Mouse (Mus musculus) forebrain, embryonic 13.5 days (tissue): ENCODE measurements at regions not wholly inside any gene's neighbourhood (a gene's known extent, or its start where the extent isn't known, plus 50 kb on each side); places are given as distances from the start of the nearest gene placed in this dataset.
A peak's percentile ranks its signal among the peaks of the same experiment; 100 is the strongest.

Experiments used
- ATAC-seq: fragments of 200-750 bp; cut with Nextera tagmentation; 2 replicates; pipeline ENCODE4 v1.8.0; 2017
- H3K27ac ChIP-seq: fragments of 300-500 bp; sonication (generic); 2 replicates; pipeline ENCODE4 v1.5.1; 2015; ENCODE audit warnings: inconsistent platforms, mild to moderate bottlenecking, moderate library complexity
- H3K27me3 ChIP-seq: fragments of 300-500 bp; sonication (generic); 2 replicates; pipeline ENCODE4 v1.6.1; 2015; ENCODE audit warnings: mild to moderate bottlenecking, inconsistent platforms
- H3K36me3 ChIP-seq: fragments of 300-500 bp; sonication (generic); 2 replicates; pipeline ENCODE4 v1.6.1; 2015; ENCODE audit warnings: mild to moderate bottlenecking, inconsistent platforms; ENCODE audit not compliant: poor library complexity, severe bottlenecking
- H3K4me1 ChIP-seq: fragments of 300-500 bp; sonication (generic); 2 replicates; pipeline ENCODE4 v1.6.1; 2015; ENCODE audit warnings: inconsistent platforms
- H3K4me2 ChIP-seq: fragments of 300-500 bp; sonication (generic); 2 replicates; pipeline ENCODE4 v1.6.1; 2015; ENCODE audit warnings: inconsistent platforms, mild to moderate bottlenecking, moderate library complexity
- H3K4me3 ChIP-seq: fragments of 300-500 bp; sonication (generic); 2 replicates; pipeline ENCODE4 v1.5.1; 2015; ENCODE audit warnings: mild to moderate bottlenecking, inconsistent platforms
- H3K9ac ChIP-seq: fragments of 300-500 bp; sonication (generic); 2 replicates; pipeline ENCODE4 v1.6.1; 2015; ENCODE audit warnings: mild to moderate bottlenecking, inconsistent platforms
- H3K9me3 ChIP-seq: fragments of 300-500 bp; sonication (generic); replicated peaks from 2 replicates; pipeline ENCODE4 v1.6.1; 2016; ENCODE audit warnings: inconsistent platforms
- WGBS: fragments of 180-500 bp; shearing (Covaris S2); methylation state at CpG from one replicate; pipeline ENCODE4 v1.1.7; 2015; 5-methylcytosine and 5-hydroxymethylcytosine counted together

DNA sequence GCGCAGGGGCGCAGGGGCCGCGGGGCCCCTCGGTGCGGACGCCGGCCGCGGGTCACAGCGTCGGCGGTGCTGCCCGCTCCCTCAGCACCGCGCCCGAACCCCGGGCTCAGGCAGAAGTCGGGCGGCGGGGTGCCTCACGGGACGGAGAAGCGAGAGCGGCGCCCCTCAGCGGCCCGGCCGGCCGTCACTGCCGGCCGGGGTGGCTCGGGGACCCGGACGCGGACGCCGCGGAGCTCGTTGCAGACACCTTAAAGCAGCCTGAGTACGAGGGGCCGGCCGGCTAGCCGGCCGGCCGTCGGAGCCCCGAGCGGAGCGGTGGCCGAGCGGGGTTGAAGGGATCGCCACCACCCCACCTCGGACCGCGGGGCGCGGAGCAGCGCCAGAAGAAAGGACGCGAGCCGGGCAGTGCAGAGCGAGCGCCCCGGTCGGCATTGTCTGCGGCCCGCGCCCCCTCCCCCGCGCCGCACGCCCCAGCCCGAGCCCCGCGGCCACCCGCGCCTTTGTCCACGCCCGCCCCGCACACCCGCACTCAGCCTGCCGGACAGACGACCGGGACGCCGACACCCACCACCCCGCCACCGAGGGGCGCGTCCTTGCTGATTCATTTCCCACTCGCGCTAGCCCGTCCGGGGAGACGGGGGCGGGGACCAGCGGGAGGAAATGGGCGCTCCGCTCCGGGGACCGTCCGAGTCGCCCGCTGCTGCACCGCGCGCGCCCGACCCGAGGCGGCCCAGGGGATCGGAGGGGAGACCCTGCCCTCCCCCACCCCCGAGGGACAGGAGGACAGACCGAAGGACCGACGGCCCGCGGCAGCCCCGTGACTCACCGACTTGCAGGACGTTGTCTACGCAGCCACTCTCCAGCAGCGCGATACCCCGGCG lies 155.4 kb upstream of the Smim15 start:
- Histone ChIP-seq H3K27me3 (peaks cover 9% of the 10 kb centered on the region), H3K4me3 (peak overlapping the region; percentile 95), H3K4me1 (peaks cover 31% of the 10 kb centered on the region), H3K9ac (peak overlapping the region; percentile 98), H3K27ac (peak overlapping the region; percentile 97), H3K9me3 (no peaks in the 10 kb centered on the region), H3K4me2 (peak overlapping the region; percentile 71), H3K36me3 (no peaks in the 10 kb centered on the region)
- WGBS, result 0% methylated on average over 72 of the region's 127 CpGs
- ATAC-seq, result no peak

DNA sequence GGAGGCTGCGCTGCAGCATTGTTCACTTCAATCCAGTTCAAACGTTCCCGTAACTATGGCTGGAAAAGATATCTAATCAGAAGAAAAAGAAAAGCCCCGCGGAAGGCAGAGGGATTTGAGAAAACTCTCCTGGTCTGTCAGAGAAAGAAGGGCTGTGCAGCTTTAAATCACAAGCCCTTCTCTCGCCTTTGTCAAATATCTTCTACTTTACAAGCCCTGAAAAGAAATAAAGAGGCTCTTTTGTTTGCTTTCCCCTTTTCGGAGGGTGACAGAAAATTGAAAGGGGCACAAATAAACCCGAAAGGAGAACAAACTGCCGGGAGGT lies 156.1 kb upstream of the Smim15 start:
- Histone ChIP-seq H3K36me3 (no peaks in the 10 kb centered on the region), H3K27me3 (peaks cover 5% of the 10 kb centered on the region), H3K27ac (peak overlapping the region; percentile 97), H3K4me3 (peak overlapping the region; percentile 95), H3K9me3 (no peaks in the 10 kb centered on the region), H3K4me1 (peaks cover 35% of the 10 kb centered on the region), H3K9ac (peak overlapping the region; percentile 98), H3K4me2 (peak overlapping the region; percentile 71)
- ATAC-seq, result no peak
- 0% methylated on average over 9 of the region's 9 CpGs for WGBS

DNA sequence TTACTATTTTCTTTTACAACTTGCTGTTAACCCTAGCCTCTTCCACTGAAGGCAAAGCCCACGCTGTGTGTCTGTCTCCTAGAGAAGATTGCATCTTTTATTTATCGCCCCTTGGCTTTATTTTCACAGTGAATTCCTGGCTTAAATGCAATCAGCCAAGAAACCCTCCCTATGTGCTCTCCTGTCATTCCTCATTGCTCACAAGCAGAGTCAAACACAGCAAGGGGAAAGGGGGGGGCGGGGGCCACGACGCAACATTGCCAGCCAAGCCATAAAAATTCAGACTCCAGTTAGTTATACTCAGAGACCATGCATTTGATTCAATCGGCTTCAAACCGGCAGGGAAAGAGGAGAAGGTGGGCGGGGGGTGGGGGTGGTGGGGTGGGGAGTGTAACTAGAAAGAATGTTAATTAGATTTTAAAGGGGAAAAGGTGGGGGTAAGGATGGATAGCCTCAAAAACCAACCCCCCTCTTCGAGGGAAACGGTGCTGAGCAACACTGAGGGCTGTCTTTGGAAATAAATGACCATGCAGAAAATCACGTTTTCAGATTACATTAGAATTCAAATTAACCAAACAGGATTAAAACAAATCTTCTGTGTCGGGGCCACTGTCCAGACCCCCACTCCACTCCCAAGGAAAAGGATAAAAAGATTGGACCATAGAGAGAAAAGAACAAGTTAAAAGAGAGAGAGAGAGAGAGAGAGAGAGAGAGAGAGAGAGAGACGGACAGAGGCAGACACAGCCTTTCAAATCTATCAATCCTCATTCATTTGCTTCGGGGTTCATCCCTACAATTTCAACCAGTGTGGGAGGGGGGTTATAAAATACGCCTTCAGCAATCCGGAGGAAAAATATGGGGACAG lies 156.6 kb upstream of the Smim15 start:
- Histone ChIP-seq H3K4me2 (peak overlapping the region; percentile 71), H3K4me1 (peaks cover 40% of the 10 kb centered on the region), H3K27me3 (peaks cover 3% of the 10 kb centered on the region; the same call in 1 of the 2 replicates), H3K9ac (peak overlapping the region; percentile 98), H3K4me3 (peak overlapping the region; percentile 95), H3K36me3 (no peaks in the 10 kb centered on the region), H3K9me3 (no peaks in the 10 kb centered on the region), H3K27ac (peak overlapping the region; percentile 97)
- no peak for ATAC-seq
- under 1% methylated on average over 16 of the region's 16 CpGs for WGBS

DNA sequence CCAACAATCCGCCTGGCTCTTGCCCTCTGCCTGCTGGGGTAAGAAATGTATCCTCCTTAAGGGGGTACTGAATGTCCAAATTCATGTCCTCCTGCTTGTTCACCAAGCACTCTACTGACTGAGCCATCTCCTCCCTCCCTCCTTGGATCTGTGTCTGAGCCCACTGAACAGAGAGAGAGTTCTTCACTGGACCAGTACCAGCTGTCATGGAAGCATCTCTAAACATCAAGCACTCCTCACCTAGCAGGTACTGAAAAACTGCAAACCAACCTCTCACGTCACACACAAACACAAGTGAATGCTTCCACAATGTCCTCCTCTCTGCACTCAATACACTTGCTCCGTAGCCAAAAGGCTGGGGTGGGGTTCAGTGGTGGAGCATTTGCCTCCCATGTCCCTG lies 159.4 kb upstream of the Smim15 start:
- no peak for ATAC-seq
- Histone ChIP-seq H3K27me3 (no peaks in the 10 kb centered on the region), H3K4me3 (no peak overlapping the region), H3K27ac (no peak overlapping the region), H3K36me3 (0 out of 2 replicates have a peak, but pooled peaks cover 6% of the 10 kb centered on the region), H3K4me2 (peak overlapping the region; percentile 13; the same call in 1 of the 2 replicates), H3K4me1 (peaks cover 48% of the 10 kb centered on the region), H3K9me3 (no peaks in the 10 kb centered on the region), H3K9ac (no peak overlapping the region)
- WGBS, result 80% methylated on average over 3 of the region's 3 CpGs

DNA sequence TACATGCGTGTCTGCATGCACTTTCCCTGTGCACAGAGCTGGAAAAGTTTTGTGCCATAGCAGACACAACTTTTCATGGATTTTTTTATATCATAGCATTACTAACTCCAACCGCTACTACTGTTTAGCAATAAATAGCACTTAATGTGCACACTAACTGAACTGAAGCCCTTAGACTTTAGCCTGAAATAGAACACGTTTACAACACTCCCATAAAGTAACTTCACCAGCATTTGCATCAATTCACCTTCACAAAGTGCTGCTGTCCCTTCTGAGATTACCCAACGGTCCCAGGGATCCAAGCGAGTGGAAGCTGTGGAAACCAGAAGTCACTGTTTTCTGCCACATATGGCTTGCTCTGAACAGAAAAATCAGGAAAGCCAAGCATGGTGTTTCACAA lies 161.9 kb upstream of the Smim15 start:
- no peak overlapping the region for H3K4me2 ChIP-seq
- H3K9ac ChIP-seq, result no peak overlapping the region
- no peak for ATAC-seq
- H3K27me3 ChIP-seq, result no peaks in the 10 kb centered on the region
- peaks cover 53% of the 10 kb centered on the region for H3K4me1 ChIP-seq
- no peak overlapping the region for H3K4me3 ChIP-seq
- no peak overlapping the region for H3K27ac ChIP-seq
- 82% methylated on average over 5 of the region's 5 CpGs for whole genome bisulfite sequencing
- H3K36me3 ChIP-seq, result 0 out of 2 replicates have a peak, but pooled peaks cover 6% of the 10 kb centered on the region
- no peaks in the 10 kb centered on the region for H3K9me3 ChIP-seq

DNA sequence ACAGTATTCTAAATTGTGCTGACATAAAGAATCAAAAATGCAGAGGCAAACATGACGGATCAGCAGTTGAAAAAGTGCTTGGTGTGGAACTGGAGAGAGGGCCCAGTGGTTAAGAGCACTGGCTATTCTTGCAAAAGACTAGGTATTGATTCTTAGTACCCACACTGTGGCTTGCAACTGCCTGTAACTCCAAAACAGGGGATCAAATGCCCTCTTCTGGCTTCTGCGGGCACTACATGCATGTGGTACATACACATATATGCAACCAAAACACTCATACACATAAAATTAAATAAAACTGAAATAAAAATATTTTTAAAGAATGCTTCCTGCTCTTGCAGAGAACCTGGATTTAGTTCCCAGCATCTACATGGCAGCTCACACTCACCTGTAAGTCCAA lies 163.7 kb upstream of the Smim15 start:
- Histone ChIP-seq H3K4me2 (no peak overlapping the region), H3K36me3 (0 out of 2 replicates have a peak, but pooled peaks cover 6% of the 10 kb centered on the region), H3K27me3 (no peaks in the 10 kb centered on the region), H3K4me1 (peaks cover 56% of the 10 kb centered on the region), H3K27ac (no peak overlapping the region), H3K9me3 (no peaks in the 10 kb centered on the region), H3K9ac (no peak overlapping the region), H3K4me3 (no peak overlapping the region)
- ATAC-seq, result no peak
- WGBS, result 94% methylated on average over 2 of the region's 2 CpGs

DNA sequence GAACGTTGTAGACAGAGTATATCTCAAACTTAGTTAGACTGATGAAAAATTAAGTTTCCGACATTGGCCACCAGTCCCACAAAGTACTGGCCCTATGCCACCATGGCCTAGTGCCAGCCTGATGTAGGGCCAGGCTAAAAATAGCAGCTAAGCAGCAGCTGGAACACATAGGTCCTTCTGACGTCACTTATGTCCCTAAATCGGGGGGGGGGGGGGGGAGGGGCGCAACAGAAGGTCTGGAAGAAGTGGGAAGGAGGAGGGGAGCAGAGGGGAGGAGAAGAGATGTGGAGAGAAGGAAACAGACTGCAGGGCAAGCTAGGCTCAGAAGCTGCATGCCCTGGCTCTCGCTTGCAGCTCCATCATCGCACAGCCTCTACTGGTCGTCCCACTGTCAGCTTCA lies 164.7 kb upstream of the Smim15 start:
- ATAC-seq, result peak; percentile 44; the same call in 1 of the 2 replicates
- peaks cover 54% of the 10 kb centered on the region for H3K4me1 ChIP-seq
- no peak overlapping the region for H3K27ac ChIP-seq
- H3K9ac ChIP-seq, result no peak overlapping the region
- no peaks in the 10 kb centered on the region for H3K9me3 ChIP-seq
- 65% methylated on average over 7 of the region's 8 CpGs for WGBS
- 0 out of 2 replicates have a peak, but pooled peaks cover 6% of the 10 kb centered on the region for H3K36me3 ChIP-seq
- no peak overlapping the region for H3K4me3 ChIP-seq
- no peak overlapping the region for H3K4me2 ChIP-seq
- no peaks in the 10 kb centered on the region for H3K27me3 ChIP-seq

DNA sequence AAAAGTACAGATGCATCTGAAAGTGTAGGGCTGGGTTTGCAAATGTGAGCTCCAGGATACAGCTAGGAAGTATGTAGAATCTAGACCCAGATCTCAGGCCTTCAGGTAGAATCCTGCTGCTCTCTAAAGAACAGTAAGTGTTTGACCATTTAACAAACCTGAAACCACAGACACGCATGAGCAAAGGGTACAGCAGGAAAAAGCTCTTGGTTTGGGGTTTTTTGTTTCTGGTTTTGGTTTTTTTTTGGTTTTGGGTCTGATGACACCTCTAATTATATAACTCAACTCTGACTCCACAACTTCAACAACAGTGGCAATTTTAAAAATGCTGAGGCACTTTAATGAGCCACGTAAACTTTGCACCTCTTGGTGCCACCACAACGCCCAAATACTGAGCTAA lies 165.3 kb upstream of the Smim15 start:
- Histone ChIP-seq H3K9me3 (no peaks in the 10 kb centered on the region), H3K4me2 (no peak overlapping the region), H3K4me1 (peaks cover 49% of the 10 kb centered on the region), H3K9ac (no peak overlapping the region), H3K36me3 (0 out of 2 replicates have a peak, but pooled peaks cover 6% of the 10 kb centered on the region), H3K27me3 (no peaks in the 10 kb centered on the region), H3K4me3 (no peak overlapping the region), H3K27ac (no peak overlapping the region)
- WGBS, result over 99% methylated on average over 3 of the region's 3 CpGs
- no peak for ATAC-seq

DNA sequence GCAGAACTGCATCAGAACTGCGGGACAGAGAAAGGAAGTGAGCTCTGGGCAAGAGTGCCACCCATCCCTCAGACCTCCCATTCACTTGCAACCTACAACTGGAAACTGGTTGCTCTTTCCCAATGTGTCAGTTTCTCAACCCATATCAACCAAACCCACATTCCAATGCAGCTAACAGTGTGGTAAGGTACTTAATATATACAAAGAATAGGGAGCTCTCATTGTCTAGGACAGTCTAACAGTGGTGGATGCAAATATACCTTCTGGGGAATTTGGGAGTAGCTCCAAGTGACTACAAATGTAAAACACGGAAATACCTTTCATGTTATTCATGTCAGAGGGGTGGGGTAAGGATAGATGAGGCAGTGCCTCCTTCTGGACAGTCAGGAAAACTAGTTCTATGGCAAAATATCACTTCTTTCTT lies 171.0 kb upstream of the Smim15 start:
- 61% methylated on average over 2 of the region's 2 CpGs for WGBS
- H3K4me1 ChIP-seq, result peaks cover 50% of the 10 kb centered on the region
- H3K27me3 ChIP-seq, result no peaks in the 10 kb centered on the region

DNA sequence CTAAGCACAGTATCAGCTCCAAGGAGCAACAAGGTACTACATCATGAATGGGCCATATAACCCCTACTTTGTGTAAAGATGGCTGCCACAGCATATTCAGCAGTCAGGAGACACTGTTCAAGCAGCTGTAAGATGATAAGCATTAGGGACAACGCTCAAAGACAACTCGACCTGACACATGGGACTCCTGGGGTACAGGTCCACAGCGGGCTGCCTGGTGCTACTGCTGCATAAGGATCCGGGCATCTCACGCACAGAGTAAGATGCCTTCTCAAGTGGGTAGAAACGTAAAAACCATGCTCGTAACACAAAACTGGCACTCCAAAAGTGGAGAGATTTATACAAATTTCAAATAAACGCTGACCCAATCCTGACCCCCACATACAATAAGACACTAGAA lies 171.7 kb upstream of the Smim15 start:
- Histone ChIP-seq H3K27ac (no peak overlapping the region), H3K36me3 (no peaks in the 10 kb centered on the region), H3K4me2 (no peak overlapping the region), H3K27me3 (no peaks in the 10 kb centered on the region), H3K9me3 (no peaks in the 10 kb centered on the region), H3K9ac (no peak overlapping the region), H3K4me1 (peaks cover 50% of the 10 kb centered on the region), H3K4me3 (no peak overlapping the region)
- WGBS, result 81% methylated on average over 8 of the region's 8 CpGs
- ATAC-seq, result no peak

More for the DNA sequence above, 171.0 kb upstream of the Smim15 start:
- no peak for ATAC-seq
- Histone ChIP-seq H3K4me3 (no peak overlapping the region), H3K27ac (no peak overlapping the region), H3K36me3 (no peaks in the 10 kb centered on the region), H3K9ac (no peak overlapping the region), H3K4me2 (no peak overlapping the region), H3K9me3 (no peaks in the 10 kb centered on the region)

DNA sequence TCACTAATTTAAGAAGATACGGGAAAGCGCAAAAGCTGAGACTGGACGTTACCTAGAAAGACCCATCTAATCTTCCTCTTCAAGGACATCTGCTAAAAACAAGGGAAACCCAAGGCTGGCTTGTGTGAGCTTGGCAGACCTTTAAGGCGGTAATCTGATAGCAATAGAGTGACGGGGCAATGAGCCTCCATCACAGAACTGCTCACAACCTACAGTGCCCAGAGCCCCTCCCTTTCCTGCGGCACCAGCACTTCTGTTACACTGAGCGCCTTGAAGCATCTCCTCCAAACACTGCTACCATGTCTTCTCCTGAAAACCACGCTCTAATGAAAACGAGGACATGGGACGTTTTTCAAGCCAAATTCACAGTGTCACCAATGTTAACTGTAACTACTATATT lies 172.1 kb upstream of the Smim15 start:
- peaks cover 47% of the 10 kb centered on the region for H3K4me1 ChIP-seq
- 67% methylated on average over 10 of the region's 10 CpGs for WGBS
- no peaks in the 10 kb centered on the region for H3K9me3 ChIP-seq
- no peak overlapping the region for H3K4me2 ChIP-seq
- ATAC-seq, result peak; percentile 48; the same call in 1 of the 2 replicates
- no peak overlapping the region for H3K27ac ChIP-seq
- H3K27me3 ChIP-seq, result no peaks in the 10 kb centered on the region
- H3K36me3 ChIP-seq, result no peaks in the 10 kb centered on the region
- H3K4me3 ChIP-seq, result no peak overlapping the region
- no peak overlapping the region for H3K9ac ChIP-seq

DNA sequence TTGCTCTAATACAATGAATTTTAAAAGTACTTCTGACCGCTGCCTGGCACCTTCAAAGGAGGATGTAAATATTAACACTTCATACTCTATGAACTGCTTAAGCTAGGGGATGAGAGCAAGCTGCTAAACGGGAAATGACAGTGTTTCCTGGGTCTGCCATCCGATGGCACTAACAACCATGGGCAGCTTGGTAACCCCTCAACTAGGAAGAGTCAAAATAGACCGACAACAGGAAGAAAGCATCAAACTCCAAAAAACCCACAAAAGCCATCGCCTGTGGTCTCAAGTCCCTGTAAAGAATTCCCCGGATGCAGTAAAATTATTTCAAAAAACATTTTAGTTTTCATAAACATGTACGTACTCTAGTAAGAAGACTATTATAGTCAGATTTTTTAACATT lies 175.3 kb upstream of the Smim15 start:
- H3K4me2 ChIP-seq, result no peak overlapping the region
- H3K9me3 ChIP-seq, result no peaks in the 10 kb centered on the region
- no peak overlapping the region for H3K27ac ChIP-seq
- no peak overlapping the region for H3K9ac ChIP-seq
- peaks cover 53% of the 10 kb centered on the region for H3K4me1 ChIP-seq
- H3K27me3 ChIP-seq, result no peaks in the 10 kb centered on the region
- 88% methylated on average over 7 of the region's 7 CpGs for WGBS
- H3K4me3 ChIP-seq, result no peak overlapping the region
- no peaks in the 10 kb centered on the region for H3K36me3 ChIP-seq
- ATAC-seq, result no peak
